Mouse (Mus musculus) MEL (cell line): ENCODE measurements around the gene Syt1.

Experiments used
- CHD2 ChIP-seq: IDR thresholded peaks from 2 replicates; pipeline ENCODE4 v1.6.1; 2011; ENCODE audit warnings: low read length, improper control_type of control experiment
- CTCF ChIP-seq, 3 experiments: IDR thresholded peaks in 2 of 3; conservative IDR thresholded peaks in 1 of 3; 2 replicates each; pipeline ENCODE4 v1.5.1; 2011 to 2012; ENCODE audit warnings: low read length in 3 of 3, low read depth in 2 of 3, mild to moderate bottlenecking in 2 of 3, improper control_type of control experiment in 1 of 3, inconsistent platforms in 1 of 3, mixed read lengths in 1 of 3, moderate library complexity in 1 of 3; ENCODE audit not compliant: control insufficient read depth in 1 of 3, insufficient read depth in 1 of 3, poor library complexity in 1 of 3, severe bottlenecking in 1 of 3
- EP300 ChIP-seq, 2 experiments: IDR thresholded peaks; 2 replicates each; pipeline ENCODE4 v1.6.1; 2011; ENCODE audit warnings: improper control_type of control experiment in 2 of 2, low read length in 2 of 2, low read depth in 1 of 2, mild to moderate bottlenecking in 1 of 2
- GATA1 ChIP-seq: IDR thresholded peaks from 2 replicates; pipeline ENCODE4 v1.6.1; 2011; ENCODE audit warnings: low read depth, low read length, improper control_type of control experiment
- MAFK ChIP-seq: IDR thresholded peaks from 2 replicates; pipeline ENCODE4 v1.6.1; 2011; ENCODE audit warnings: low read depth, mild to moderate bottlenecking, low read length, improper control_type of control experiment, borderline replicate concordance
- MYB ChIP-seq: IDR thresholded peaks from 2 replicates; pipeline ENCODE4 v1.6.1; 2011; ENCODE audit warnings: mild to moderate bottlenecking, low read depth, low read length, improper control_type of control experiment
- NELFE ChIP-seq: IDR thresholded peaks from 2 replicates; pipeline ENCODE4 v1.6.1; 2011; ENCODE audit warnings: low read depth, low read length, improper control_type of control experiment
- POLR2A ChIP-seq, 2 experiments: IDR thresholded peaks; 2 replicates each; pipeline ENCODE4 v1.6.1; 2011 to 2012; ENCODE audit warnings: low read length in 2 of 2, mild to moderate bottlenecking in 2 of 2, control low read depth in 1 of 2, improper control_type of control experiment in 1 of 2, low read depth in 1 of 2, moderate library complexity in 1 of 2; ENCODE audit not compliant: control insufficient read depth in 1 of 2, insufficient read depth in 1 of 2, poor library complexity in 1 of 2
- POLR2AphosphoS2 ChIP-seq: IDR thresholded peaks from 2 replicates; pipeline ENCODE4 v1.6.1; 2011; ENCODE audit warnings: low read length, improper control_type of control experiment
- POLR2AphosphoS5 ChIP-seq: IDR thresholded peaks from 2 replicates; pipeline ENCODE4 v1.6.1; 2012; ENCODE audit warnings: low read depth, borderline replicate concordance, mild to moderate bottlenecking, inconsistent platforms, low read length, moderate library complexity, mixed read lengths
- TBP ChIP-seq: IDR thresholded peaks from 2 replicates; pipeline ENCODE4 v1.8.0; 2011; ENCODE audit warnings: low read depth, low read length, improper control_type of control experiment
- TCF12 ChIP-seq: IDR thresholded peaks from 2 replicates; pipeline ENCODE4 v1.6.1; 2014; ENCODE audit warnings: low read depth, mild to moderate bottlenecking, inconsistent platforms, low read length, improper control_type of control experiment, moderate library complexity
- USF1 ChIP-seq: IDR thresholded peaks from 2 replicates; pipeline ENCODE4 v1.6.1; 2014; ENCODE audit warnings: low read depth, mild to moderate bottlenecking, inconsistent platforms, low read length, improper control_type of control experiment, moderate library complexity
- ZC3H11A ChIP-seq: IDR thresholded peaks from 2 replicates; pipeline ENCODE4 v1.6.1; 2012; ENCODE audit warnings: low read depth, mild to moderate bottlenecking, inconsistent platforms, low read length, improper control_type of control experiment

DNA sequence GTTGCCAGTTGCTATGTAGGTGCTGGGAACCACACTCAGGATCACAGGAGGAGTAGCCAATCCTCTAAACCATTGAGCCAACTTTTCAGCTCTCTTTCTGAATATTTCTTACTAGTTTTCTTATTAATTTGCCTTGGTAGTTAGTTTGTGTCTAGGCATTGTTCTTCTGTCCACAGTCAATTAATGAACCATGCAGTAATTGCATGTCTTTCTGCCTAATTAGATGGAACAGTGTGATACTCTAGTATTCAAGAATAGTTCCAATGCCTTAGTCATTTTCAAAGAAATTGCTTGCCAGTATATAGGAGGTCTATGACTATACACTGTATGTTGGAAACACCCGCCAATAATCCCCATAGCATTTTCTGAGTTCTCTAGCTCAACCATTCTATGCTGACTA, 118.3 kb downstream of the Syt1 start:
- TF ChIP-seq ZC3H11A: no peak
- TF ChIP-seq CTCF (IDR thresholded peaks at IDR 0.05 in 2 of 3, conservative IDR thresholded peaks at IDR 0.05 in 1 of 3; ENCODE audit: control insufficient read depth in 1 of 3, insufficient read depth in 1 of 3, low read depth in 2 of 3, low read length in 3 of 3, poor library complexity in 1 of 3, severe bottlenecking in 1 of 3): no peak
- no peak for TF ChIP-seq POLR2A (IDR thresholded peaks at IDR 0.05; ENCODE audit: control insufficient read depth in 1 of 2, insufficient read depth in 1 of 2, low read depth in 1 of 2, low read length in 2 of 2, poor library complexity in 1 of 2)
- TF ChIP-seq POLR2AphosphoS5: no peak
- no peak for TF ChIP-seq POLR2AphosphoS2
- no peak for TF ChIP-seq TCF12
- no peak for TF ChIP-seq MYB
- no peak for TF ChIP-seq USF1
- no peak for TF ChIP-seq EP300 (IDR thresholded peaks at IDR 0.05; ENCODE audit: low read depth in 1 of 2, low read length in 2 of 2)
- no peak for TF ChIP-seq MAFK
- no peak for TF ChIP-seq CHD2
- no peak for TF ChIP-seq GATA1
- no peak for TF ChIP-seq TBP
- no peak for TF ChIP-seq NELFE
